Mouse (Mus musculus) neural tube, postnatal 0 days (tissue): ENCODE data around the gene Casp7. TPM values are rescaled to one million over a fixed set of nuclear protein-coding genes. Genes with fewer than 3 reads are reported as not detected.

Source experiments
- polyA plus RNA-seq: library from polyadenylated mRNA; unstranded; fragments of >200 nt; fragmentation: Nextera tagmentation; extraction: Ambion mirVana; gene quantifications from 2 replicates; pipeline ENCODE4 v1.2.1, GENCODE M21; 2015

Casp7 gene
- 23.3 and 25.6 TPM in 2 replicates for polyA plus RNA-seq

DNA sequence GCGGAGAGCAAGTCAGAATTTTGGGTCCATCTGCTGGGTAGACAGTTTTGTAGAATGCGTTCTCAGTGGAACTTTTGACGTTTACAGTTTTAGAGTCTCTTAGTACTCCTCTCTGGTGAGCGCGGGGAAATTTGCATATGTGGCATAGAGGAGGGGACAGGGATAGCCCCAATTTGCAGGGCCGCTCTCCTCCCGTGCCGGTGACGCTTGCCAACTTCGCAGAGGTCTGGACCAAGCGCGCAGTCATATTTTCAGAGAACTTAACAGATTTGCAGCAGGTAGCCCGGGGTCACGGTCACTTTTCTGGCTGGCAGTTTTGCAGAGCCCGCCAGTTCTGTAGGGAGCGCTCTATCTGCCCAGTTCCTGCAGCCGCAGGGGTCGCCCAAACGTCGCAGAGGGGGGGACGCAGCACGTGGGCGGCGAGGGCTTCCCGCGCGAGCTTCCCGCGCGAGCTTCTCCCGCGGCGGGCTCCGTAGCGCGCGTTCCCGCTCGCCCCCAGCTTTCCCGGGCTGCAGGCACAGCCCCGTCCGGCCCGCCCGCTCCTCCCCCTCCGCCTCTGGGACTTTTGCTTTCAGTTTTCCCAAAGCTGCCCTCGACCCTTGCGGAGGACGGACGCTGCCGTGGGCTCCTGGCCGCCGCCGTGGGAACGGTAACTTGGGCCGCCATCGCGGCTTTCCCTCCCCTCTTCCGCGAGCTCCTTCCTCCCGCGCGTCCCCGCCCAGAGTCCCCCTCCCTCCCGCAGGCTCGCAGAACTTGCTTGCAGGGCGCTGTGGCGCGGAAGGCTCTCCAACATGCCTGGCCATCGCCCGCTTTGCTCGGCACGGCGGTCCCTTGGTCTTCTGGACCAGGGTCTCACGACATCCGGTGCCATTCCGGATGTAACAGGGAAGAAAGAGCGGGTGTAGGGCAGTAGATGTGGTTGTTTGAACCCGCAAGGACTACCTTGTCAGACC lies at the start of gene Casp7:
Casp7 (plus strand) TSS at position 461 of the 953 bp plus-strand sequence.

DNA sequence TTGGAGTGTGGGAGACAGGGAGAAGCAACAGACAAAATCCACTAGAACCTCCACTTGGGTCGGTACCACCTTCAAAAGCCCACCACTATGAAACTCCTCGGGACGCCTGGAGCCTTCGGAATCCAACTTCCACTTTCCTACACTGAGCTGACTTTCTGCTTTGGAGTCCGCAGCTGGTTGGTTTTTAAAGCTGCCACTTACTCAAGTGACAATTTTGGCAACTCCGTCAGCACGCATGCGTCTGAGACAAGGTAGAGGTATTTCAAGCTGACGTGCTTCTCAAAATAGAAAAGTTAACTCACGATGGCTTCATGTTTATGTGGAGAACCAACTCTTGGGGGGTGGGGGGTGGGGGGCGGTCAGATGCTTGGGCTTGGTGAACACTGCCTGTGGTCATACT lies 7.0 kb upstream of the Casp7 start, which contains the start of gene Nrap:
Nrap (minus strand) TSS at position 159 of the 400 bp plus-strand sequence.

DNA sequence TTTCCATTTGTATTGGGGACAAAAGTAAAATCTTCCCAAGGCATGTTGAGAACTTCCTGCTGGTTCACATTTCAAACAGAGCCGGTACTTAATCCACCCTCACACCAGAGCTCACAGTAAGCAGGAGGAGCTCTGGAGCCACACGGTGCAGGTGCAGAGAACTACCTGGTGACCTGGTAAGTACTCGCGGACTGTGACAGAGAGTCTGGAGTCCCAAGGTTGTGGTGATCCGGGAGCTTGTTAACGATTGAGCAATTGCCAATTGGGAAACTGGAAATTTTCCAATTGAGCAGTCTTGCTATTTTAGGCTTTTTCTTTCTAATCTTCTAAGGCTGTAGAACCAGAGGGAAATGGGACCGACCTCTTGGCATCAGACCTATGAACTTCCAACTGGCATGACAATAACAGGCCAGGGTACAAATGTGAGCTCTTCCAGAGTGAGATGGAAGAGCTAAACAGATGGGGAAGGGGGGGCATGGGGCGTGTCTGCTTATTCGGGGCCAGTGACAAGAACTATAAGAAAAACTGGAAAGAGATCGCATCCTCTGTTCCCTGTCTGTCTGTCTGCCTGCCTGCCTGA lies 64.7 kb downstream of the Casp7 start, which contains the start of gene Plekhs1:
Plekhs1 (plus strand) TSS at position 119 of the 580 bp plus-strand sequence.

Other genes with a start within 250 kb of the Casp7 start
- not detected in 2 replicates for gene Habp2, start 110.0 kb upstream of the Casp7 start, polyA plus RNA-seq
- gene Nrap, start 7.1 kb upstream of the Casp7 start, polyA plus RNA-seq, result 0.35 and 0.47 TPM in 2 replicates
- gene Plekhs1, start 64.5 kb downstream of the Casp7 start, polyA plus RNA-seq, result 0.21 and 0.41 TPM in 2 replicates
- gene Dclre1a, start 151.1 kb downstream of the Casp7 start, polyA plus RNA-seq, result 10.8 and 12.3 TPM in 2 replicates
- 5.7 TPM in 2 replicates for gene Nhlrc2, start 151.1 kb downstream of the Casp7 start, polyA plus RNA-seq